Mouse (Mus musculus): ENCODE measurements around the gene Mmp14. TPM values are rescaled to one million over a fixed set of nuclear protein-coding genes. Genes with fewer than 3 reads are reported as not detected.

The Mmp14 gene
- polyA plus RNA-seq (2015; fragmentation: Illumina TruSeq; extraction: RNeasy Lipid Tissue Mini Kit (QIAGEN cat#74804); ENCODE audit: insufficient read depth, low replicate concordance), result 32.2 TPM

GRCm38 (mm10) chr14:54431334-54432077 lies at the start of gene Mmp14:
Gene Mmp14, plus strand, starts transcription at chr14:54431612.

GRCm38 (mm10) chr14:54417623-54418081 lies 13.8 kb upstream of the Mmp14 start, which contains the start of gene Slc7a7:
Gene Slc7a7, minus strand, starts transcription at chr14:54417780.

DNA sequence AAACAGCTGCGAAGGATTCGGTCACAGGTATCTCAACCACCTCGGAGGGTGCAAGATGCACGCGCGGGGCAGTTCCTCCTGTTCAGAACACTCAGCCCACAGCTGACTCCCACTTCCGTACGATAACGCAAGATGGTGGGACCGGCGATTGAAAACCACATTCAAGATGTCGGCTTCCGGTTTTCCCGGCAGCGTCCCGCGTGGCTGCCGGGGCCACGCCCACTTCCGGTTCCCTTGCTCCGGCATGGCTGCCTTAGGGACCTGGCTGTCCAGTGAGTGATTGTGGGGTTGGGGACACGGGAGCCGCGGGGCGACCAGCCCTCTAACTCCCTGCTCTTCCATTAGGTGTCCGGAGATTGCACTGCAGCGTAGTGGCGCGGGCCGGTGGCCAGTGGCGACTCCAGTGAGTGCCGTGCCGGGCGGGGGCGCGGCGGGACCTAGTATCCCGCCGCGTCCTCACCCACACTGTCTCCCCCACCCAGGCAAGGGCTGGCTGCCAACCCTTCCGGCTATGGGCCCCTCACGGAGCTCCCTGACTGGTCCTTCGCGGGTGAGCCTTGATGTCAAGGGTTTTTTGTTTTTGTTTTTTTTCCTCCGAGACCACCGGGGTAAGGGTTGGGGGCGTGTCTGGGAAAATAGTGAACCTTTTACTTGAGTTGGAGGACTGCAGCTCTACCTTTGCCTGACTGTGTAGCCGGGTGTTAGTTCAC lies 4.6 kb upstream of the Mmp14 start, which contains the start of gene Mrpl52:
Gene Mrpl52 (plus strand): TSS at position 221 of the 710 bp plus-strand sequence.

DNA sequence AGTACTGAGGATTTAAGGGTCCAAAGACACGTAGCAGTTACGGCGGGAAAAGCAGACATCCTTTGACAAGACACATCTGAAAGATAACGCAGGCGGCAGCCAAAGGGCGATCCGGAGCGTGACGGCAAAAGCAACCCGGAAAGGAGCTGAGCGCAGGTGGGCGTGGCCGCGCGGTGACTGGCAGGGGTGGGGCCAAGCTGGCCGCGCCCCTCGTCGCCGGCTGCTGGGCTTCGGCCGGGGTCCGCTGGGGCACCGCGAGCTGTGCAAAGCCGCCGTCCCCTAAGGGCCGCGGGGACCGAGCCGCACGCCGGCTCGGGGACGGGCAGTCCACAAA lies 32.5 kb downstream of the Mmp14 start, which contains the start of gene Lrp10:
Gene Lrp10 (plus strand): TSS at position 179 of the 334 bp plus-strand sequence.

GRCm38 (mm10) chr14:54475941-54476844 lies 44.8 kb downstream of the Mmp14 start, which contains the start of gene Rem2:
Gene Rem2, plus strand, starts transcription at chr14:54476100.

Other genes starting within 250 kb of the Mmp14 start
- gene Dad1, start 177.5 kb upstream of the Mmp14 start, polyA plus RNA-seq (2015; fragmentation: Illumina TruSeq; extraction: RNeasy Lipid Tissue Mini Kit (QIAGEN cat#74804); ENCODE audit: insufficient read depth, low replicate concordance), result 62.9 TPM
- gene Abhd4, start 177.4 kb upstream of the Mmp14 start, polyA plus RNA-seq (2015; fragmentation: Illumina TruSeq; extraction: RNeasy Lipid Tissue Mini Kit (QIAGEN cat#74804); ENCODE audit: insufficient read depth, low replicate concordance), result 30.7 TPM
- not detected for gene Olfr49, start 146.7 kb upstream of the Mmp14 start, polyA plus RNA-seq (2015; fragmentation: Illumina TruSeq; extraction: RNeasy Lipid Tissue Mini Kit (QIAGEN cat#74804); ENCODE audit: insufficient read depth, low replicate concordance)
- 48.0 TPM for gene Oxa1l, start 70.8 kb upstream of the Mmp14 start, polyA plus RNA-seq (2015; fragmentation: Illumina TruSeq; extraction: RNeasy Lipid Tissue Mini Kit (QIAGEN cat#74804); ENCODE audit: insufficient read depth, low replicate concordance)
- 30.2 TPM for gene Slc7a7, start 13.8 kb upstream of the Mmp14 start, polyA plus RNA-seq (2015; fragmentation: Illumina TruSeq; extraction: RNeasy Lipid Tissue Mini Kit (QIAGEN cat#74804); ENCODE audit: insufficient read depth, low replicate concordance)
- 88.1 TPM for gene Mrpl52, start 4.7 kb upstream of the Mmp14 start, polyA plus RNA-seq (2015; fragmentation: Illumina TruSeq; extraction: RNeasy Lipid Tissue Mini Kit (QIAGEN cat#74804); ENCODE audit: insufficient read depth, low replicate concordance)
- gene Lrp10, start 32.5 kb downstream of the Mmp14 start, polyA plus RNA-seq (2015; fragmentation: Illumina TruSeq; extraction: RNeasy Lipid Tissue Mini Kit (QIAGEN cat#74804); ENCODE audit: insufficient read depth, low replicate concordance), result 38.8 TPM
- gene Rem2, start 44.5 kb downstream of the Mmp14 start, polyA plus RNA-seq (2015; fragmentation: Illumina TruSeq; extraction: RNeasy Lipid Tissue Mini Kit (QIAGEN cat#74804); ENCODE audit: insufficient read depth, low replicate concordance), result not detected
- 48.2 TPM for gene Prmt5, start 85.9 kb downstream of the Mmp14 start, polyA plus RNA-seq (2015; fragmentation: Illumina TruSeq; extraction: RNeasy Lipid Tissue Mini Kit (QIAGEN cat#74804); ENCODE audit: insufficient read depth, low replicate concordance)
- gene Haus4, start 123.0 kb downstream of the Mmp14 start, polyA plus RNA-seq (2015; fragmentation: Illumina TruSeq; extraction: RNeasy Lipid Tissue Mini Kit (QIAGEN cat#74804); ENCODE audit: insufficient read depth, low replicate concordance), result 11.4 TPM
- gene Ajuba, start 145.9 kb downstream of the Mmp14 start, polyA plus RNA-seq (2015; fragmentation: Illumina TruSeq; extraction: RNeasy Lipid Tissue Mini Kit (QIAGEN cat#74804); ENCODE audit: insufficient read depth, low replicate concordance), result 4.2 TPM
- 3.6 TPM for gene 4931414P19Rik, start 174.4 kb downstream of the Mmp14 start, polyA plus RNA-seq (2015; fragmentation: Illumina TruSeq; extraction: RNeasy Lipid Tissue Mini Kit (QIAGEN cat#74804); ENCODE audit: insufficient read depth, low replicate concordance)
- gene Psmb5, start 186.4 kb downstream of the Mmp14 start, polyA plus RNA-seq (2015; fragmentation: Illumina TruSeq; extraction: RNeasy Lipid Tissue Mini Kit (QIAGEN cat#74804); ENCODE audit: insufficient read depth, low replicate concordance), result 39.6 TPM
- not detected for gene Psmb11, start 189.8 kb downstream of the Mmp14 start, polyA plus RNA-seq (2015; fragmentation: Illumina TruSeq; extraction: RNeasy Lipid Tissue Mini Kit (QIAGEN cat#74804); ENCODE audit: insufficient read depth, low replicate concordance)
- gene Gm17606, start 209.3 kb downstream of the Mmp14 start, polyA plus RNA-seq (2015; fragmentation: Illumina TruSeq; extraction: RNeasy Lipid Tissue Mini Kit (QIAGEN cat#74804); ENCODE audit: insufficient read depth, low replicate concordance), result not detected
- 1.2 TPM for gene Cdh24, start 209.8 kb downstream of the Mmp14 start, polyA plus RNA-seq (2015; fragmentation: Illumina TruSeq; extraction: RNeasy Lipid Tissue Mini Kit (QIAGEN cat#74804); ENCODE audit: insufficient read depth, low replicate concordance)

Measured in spleen, adult 10 weeks (tissue).